Mouse (Mus musculus): ENCODE data around the gene Snx33. TPM values are rescaled to one million over a fixed set of nuclear protein-coding genes. Genes with fewer than 3 reads are reported as not detected.
"Not testable (repeated sequence)": the region's sequence is repeated elsewhere in the genome, so short reads cannot be mapped to it uniquely, and the experiment has no call there.

Snx33 gene
- polyA plus RNA-seq, 1 experiment from 2014 or later: 5.5 TPM

DNA sequence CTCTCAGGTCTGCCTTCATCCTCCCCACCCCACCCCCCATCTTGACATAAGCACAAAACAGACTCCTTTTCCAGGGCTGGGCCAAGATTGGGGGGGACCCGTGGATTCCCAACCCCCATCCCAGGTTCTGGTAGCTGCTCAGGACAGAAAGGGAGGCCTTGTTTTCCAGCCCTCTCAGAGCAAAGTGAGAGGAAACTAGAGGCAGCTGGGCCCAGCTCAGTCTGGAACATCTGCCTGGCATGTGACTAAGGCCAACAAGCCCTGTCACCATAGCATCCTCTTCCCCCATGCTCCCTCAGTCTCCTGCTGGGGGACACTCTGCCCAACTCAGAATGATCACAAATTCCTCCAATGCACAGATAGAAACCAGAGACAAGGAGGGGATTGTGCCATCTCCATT is 13.1 kb downstream of the Snx33 start:
- no peak for TF ChIP-seq CTCF (IDR thresholded peaks at IDR 0.05; ENCODE audit: low read depth)
- no peak for TF ChIP-seq EP300 (optimal IDR thresholded peaks at IDR 0.05)
- 0 out of 2 replicates have a peak, but pooled peaks cover 3% of the 10 kb centered on the region for H3K4me1 ChIP-seq (replicated peaks; ENCODE audit: control insufficient read depth, insufficient read depth)
- 81% methylated on average over 1 of the region's 1 CpGs for WGBS
- DNase-seq (ENCODE audit: low spot score) (no peak), ATAC-seq (ENCODE audit: low FRiP score, low TSS enrichment) (no peak)
- H3K4me3 ChIP-seq (ENCODE audit: low read depth, low read length): no peak overlapping the region
- no peaks in the 10 kb centered on the region for H3K27me3 ChIP-seq (ENCODE audit: control insufficient read depth, insufficient read depth, low read length)
- peaks cover 5% of the 10 kb centered on the region for H3K36me3 ChIP-seq (ENCODE audit: control insufficient read depth, insufficient read depth, low read length)
- H3K9me3 ChIP-seq (ENCODE audit: control insufficient read depth, low read length): no peaks in the 10 kb centered on the region
- H3K9ac ChIP-seq (ENCODE audit: low read length): no peak overlapping the region
- no peak overlapping the region for H3K4me2 ChIP-seq (replicated peaks; ENCODE audit: low read depth)
- peak overlapping the region; percentile 56; the same call in 1 of the 2 replicates for H3K27ac ChIP-seq (replicated peaks)

GRCm38 (mm10) chr9:56913991-56914390 is 14.2 kb downstream of the Snx33 start:
- Histone ChIP-seq H3K4me2 (replicated peaks; ENCODE audit: low read depth) (no peak overlapping the region), H3K4me3 (ENCODE audit: low read depth, low read length) (no peak overlapping the region), H3K27me3 (ENCODE audit: control insufficient read depth, insufficient read depth, low read length) (no peaks in the 10 kb centered on the region), H3K9ac (ENCODE audit: low read length) (no peak overlapping the region), H3K9me3 (ENCODE audit: control insufficient read depth, low read length) (no peaks in the 10 kb centered on the region), H3K27ac (replicated peaks) (peak overlapping the region; percentile 56), H3K4me1 (replicated peaks; ENCODE audit: control insufficient read depth, insufficient read depth) (0 out of 2 replicates have a peak, but pooled peaks cover 3% of the 10 kb centered on the region), H3K36me3 (ENCODE audit: control insufficient read depth, insufficient read depth, low read length) (peaks cover 5% of the 10 kb centered on the region)
- ATAC-seq (ENCODE audit: low FRiP score, low TSS enrichment): peak; percentile 63
- no peak for TF ChIP-seq CTCF (IDR thresholded peaks at IDR 0.05; ENCODE audit: low read depth)
- peak; percentile 20 for TF ChIP-seq EP300 (optimal IDR thresholded peaks at IDR 0.05)
- 52% methylated on average over 9 of the region's 9 CpGs for WGBS
- peak; percentile 49 for DNase-seq (ENCODE audit: low spot score)

GRCm38 (mm10) chr9:56911017-56911416 is 17.2 kb downstream of the Snx33 start:
- WGBS: 18% methylated on average over 1 of the region's 1 CpGs
- H3K9ac ChIP-seq (ENCODE audit: low read length): no peak overlapping the region
- TF ChIP-seq EP300 (optimal IDR thresholded peaks at IDR 0.05) (no peak), CTCF (IDR thresholded peaks at IDR 0.05; ENCODE audit: low read depth) (no peak)

DNA sequence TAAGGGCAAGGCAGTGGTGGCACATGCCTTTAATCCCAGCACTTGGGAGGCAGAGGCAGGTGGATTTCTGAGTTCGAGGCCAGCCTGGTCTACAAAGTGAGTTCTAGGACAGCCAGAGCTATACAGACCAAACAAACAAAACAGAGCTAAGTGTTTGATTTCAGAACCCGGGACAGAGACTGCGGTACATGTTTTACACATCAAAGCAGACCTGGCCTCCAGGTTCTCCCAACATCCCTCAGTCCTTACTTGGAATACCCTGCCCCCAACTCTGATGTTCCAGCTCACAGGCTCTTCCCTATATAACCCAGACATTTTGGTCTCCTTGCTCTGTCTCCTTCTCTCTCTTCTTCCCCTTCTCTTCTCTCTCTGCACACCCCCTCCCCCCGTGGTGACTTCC is 18.2 kb downstream of the Snx33 start:
- not testable (repeated sequence) for H3K36me3 ChIP-seq (ENCODE audit: control insufficient read depth, insufficient read depth, low read length); DNase-seq (ENCODE audit: low spot score); H3K4me1 ChIP-seq (replicated peaks; ENCODE audit: control insufficient read depth, insufficient read depth); H3K9me3 ChIP-seq (ENCODE audit: control insufficient read depth, low read length); H3K9ac ChIP-seq (ENCODE audit: low read length); H3K4me2 ChIP-seq (replicated peaks; ENCODE audit: low read depth); H3K4me3 ChIP-seq (ENCODE audit: low read depth, low read length); ATAC-seq (ENCODE audit: low FRiP score, low TSS enrichment); H3K27ac ChIP-seq (replicated peaks); H3K27me3 ChIP-seq (ENCODE audit: control insufficient read depth, insufficient read depth, low read length)
- WGBS: 40% methylated on average over 4 of the region's 4 CpGs

More at GRCm38 (mm10) chr9:56911017-56911416, 17.2 kb downstream of the Snx33 start:
- Histone ChIP-seq H3K4me2 (replicated peaks; ENCODE audit: low read depth) (no peak overlapping the region), H3K4me1 (replicated peaks; ENCODE audit: control insufficient read depth, insufficient read depth) (0 out of 2 replicates have a peak, but pooled peaks cover 3% of the 10 kb centered on the region), H3K36me3 (ENCODE audit: control insufficient read depth, insufficient read depth, low read length) (no peaks in the 10 kb centered on the region; the same call in 1 of the 2 replicates), H3K4me3 (ENCODE audit: low read depth, low read length) (no peak overlapping the region), H3K27me3 (ENCODE audit: control insufficient read depth, insufficient read depth, low read length) (no peaks in the 10 kb centered on the region), H3K9me3 (ENCODE audit: control insufficient read depth, low read length) (no peaks in the 10 kb centered on the region), H3K27ac (replicated peaks) (no peak overlapping the region)
- no peak for ATAC-seq (ENCODE audit: low FRiP score, low TSS enrichment)
- no peak for DNase-seq (ENCODE audit: low spot score)

GRCm38 (mm10) chr9:56907549-56907948 is 20.6 kb downstream of the Snx33 start:
- H3K4me2 ChIP-seq (replicated peaks; ENCODE audit: low read depth): no peak overlapping the region
- no peak overlapping the region for H3K4me3 ChIP-seq (ENCODE audit: low read depth, low read length)
- H3K9me3 ChIP-seq (ENCODE audit: control insufficient read depth, low read length): no peaks in the 10 kb centered on the region
- no peaks in the 10 kb centered on the region for H3K27me3 ChIP-seq (ENCODE audit: control insufficient read depth, insufficient read depth, low read length)
- no peak overlapping the region for H3K9ac ChIP-seq (ENCODE audit: low read length)
- no peaks in the 10 kb centered on the region for H3K4me1 ChIP-seq (replicated peaks; ENCODE audit: control insufficient read depth, insufficient read depth)
- DNase-seq (ENCODE audit: low spot score) (peak; percentile 83), ATAC-seq (ENCODE audit: low FRiP score, low TSS enrichment) (peak; percentile 88)
- H3K27ac ChIP-seq (replicated peaks): peak overlapping the region; percentile 75
- TF ChIP-seq CTCF (IDR thresholded peaks at IDR 0.05; ENCODE audit: low read depth) (no peak), EP300 (optimal IDR thresholded peaks at IDR 0.05) (no peak)
- no peaks in the 10 kb centered on the region for H3K36me3 ChIP-seq (ENCODE audit: control insufficient read depth, insufficient read depth, low read length)
- 52% methylated on average over 9 of the region's 9 CpGs for WGBS

DNA sequence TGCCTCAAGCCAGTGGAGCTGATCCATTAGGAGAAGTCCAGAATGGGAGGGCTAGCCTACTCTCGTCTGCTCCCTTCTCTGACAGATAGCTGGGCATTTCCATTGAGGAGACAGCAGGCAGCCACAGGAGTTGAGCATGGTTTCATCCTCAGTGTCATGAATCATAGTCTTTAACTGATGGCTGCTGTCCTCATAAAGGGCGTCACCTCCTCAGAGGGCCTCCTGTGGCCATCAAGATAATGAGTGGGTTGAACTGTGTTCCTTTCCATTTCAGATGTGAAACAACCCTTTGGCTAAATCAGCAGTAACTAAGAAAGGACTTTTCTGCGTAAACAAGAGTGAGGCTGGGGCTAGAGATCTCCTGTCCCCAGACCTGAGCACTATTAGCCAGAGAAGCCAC is 24.5 kb downstream of the Snx33 start:
- Histone ChIP-seq H3K27ac (replicated peaks) (no peak overlapping the region), H3K36me3 (ENCODE audit: control insufficient read depth, insufficient read depth, low read length) (no peaks in the 10 kb centered on the region), H3K27me3 (ENCODE audit: control insufficient read depth, insufficient read depth, low read length) (no peaks in the 10 kb centered on the region), H3K4me3 (ENCODE audit: low read depth, low read length) (no peak overlapping the region), H3K4me1 (replicated peaks; ENCODE audit: control insufficient read depth, insufficient read depth) (no peaks in the 10 kb centered on the region), H3K9me3 (ENCODE audit: control insufficient read depth, low read length) (no peaks in the 10 kb centered on the region), H3K9ac (ENCODE audit: low read length) (no peak overlapping the region), H3K4me2 (replicated peaks; ENCODE audit: low read depth) (no peak overlapping the region)
- 82% methylated on average over 3 of the region's 3 CpGs for WGBS
- DNase-seq (ENCODE audit: low spot score) (no peak), ATAC-seq (ENCODE audit: low FRiP score, low TSS enrichment) (no peak)
- TF ChIP-seq EP300 (optimal IDR thresholded peaks at IDR 0.05) (no peak), CTCF (IDR thresholded peaks at IDR 0.05; ENCODE audit: low read depth) (no peak)
